Mouse (Mus musculus) liver, adult 2 months (tissue): Measurements from ENCODE around the gene Sap30bp.

ENCODE experiments used
- CTCF ChIP-seq: fragments of 200-500 bp; IDR thresholded peaks from 2 replicates; pipeline ENCODE4 v1.5.1; 2011; ENCODE audit warnings: low read depth, low read length, control low read depth
- POLR2A ChIP-seq: fragments of 200-500 bp; IDR thresholded peaks from 2 replicates; pipeline ENCODE4 v1.6.1; 2011; ENCODE audit warnings: low read length, control low read depth; ENCODE audit not compliant: insufficient read depth; ENCODE audit errors: extremely low read depth

DNA sequence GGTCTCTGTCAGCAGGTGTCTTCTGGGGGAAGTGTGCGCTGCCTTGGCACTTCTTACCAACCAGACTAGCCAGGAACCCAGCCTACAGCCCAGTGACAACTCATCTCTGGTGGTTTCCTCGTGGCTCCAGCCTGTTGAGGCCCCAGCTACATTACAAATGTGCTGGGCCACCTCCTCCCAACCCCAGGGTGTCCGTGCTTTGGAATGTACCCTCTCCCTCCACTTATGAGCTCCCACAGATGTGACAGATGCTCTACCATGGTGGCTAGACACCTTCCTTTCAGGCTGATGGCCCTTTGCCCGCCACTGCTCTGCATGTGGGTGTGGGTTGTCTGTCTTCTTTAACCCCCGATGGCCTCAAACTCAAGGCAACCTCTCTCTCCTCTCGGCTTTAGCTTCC lies 68.6 kb downstream of the Sap30bp start:
- TF ChIP-seq CTCF: no peak
- TF ChIP-seq POLR2A: no peak
